8 mouse cellular contexts compared by ENCODE assay signal in genomic region chr7:35235308-35235707, GRCm38 (mm10). TPM values are rescaled to one million over a fixed set of nuclear protein-coding genes. Genes with fewer than 3 reads are reported as not detected.
A peak's percentile ranks its signal among the peaks of the same experiment; 100 is the strongest.
DNase-seq lines count a peak whose midpoint lies in the region; ATAC-seq and TF ChIP-seq lines count a peak whose summit lies in the region.

No protein-coding gene starts in this region.

- H3K27ac ChIP-seq in embryonic facial prominence, embryonic 10.5 days (replicated peaks) = peak overlapping the region; percentile 89
- H3K27ac ChIP-seq in heart, embryonic 13.5 days (replicated peaks) = peak overlapping the region; percentile 94
- H3K27ac ChIP-seq in kidney, embryonic 16.5 days (ENCODE audit: low read length) = peak overlapping the region; percentile 66
- peak overlapping the region; percentile 84 for H3K27ac ChIP-seq in limb, embryonic 15.5 days

- H3K36me3 ChIP-seq in embryonic facial prominence, embryonic 10.5 days (replicated peaks) = no peaks in the 10 kb centered on the region
- no peaks in the 10 kb centered on the region for H3K36me3 ChIP-seq in heart, embryonic 13.5 days
- no peaks in the 10 kb centered on the region for H3K36me3 ChIP-seq in kidney, embryonic 16.5 days (ENCODE audit: insufficient read depth, low read length)
- no peaks in the 10 kb centered on the region for H3K36me3 ChIP-seq in limb, embryonic 15.5 days
- H3K36me3 ChIP-seq in myocyte (ENCODE audit: control insufficient read depth, insufficient read depth) = no peaks in the 10 kb centered on the region

- 19% methylated on average over 9 of the region's 9 CpGs for WGBS in embryonic facial prominence, embryonic 10.5 days
- 21% methylated on average over 9 of the region's 9 CpGs for WGBS in heart, embryonic 13.5 days
- 15% methylated on average over 9 of the region's 9 CpGs for WGBS in kidney, embryonic 16.5 days
- WGBS in limb, embryonic 15.5 days = 19% methylated on average over 9 of the region's 9 CpGs

- H3K4me1 ChIP-seq in embryonic facial prominence, embryonic 10.5 days = peaks cover 23% of the 10 kb centered on the region
- H3K4me1 ChIP-seq in heart, embryonic 13.5 days = peaks cover 6% of the 10 kb centered on the region
- peaks cover 12% of the 10 kb centered on the region for H3K4me1 ChIP-seq in kidney, embryonic 16.5 days (ENCODE audit: insufficient read depth, low read length)
- H3K4me1 ChIP-seq in limb, embryonic 15.5 days = peaks cover 15% of the 10 kb centered on the region

- peak overlapping the region; percentile 72 for H3K4me2 ChIP-seq in heart, embryonic 13.5 days
- peak overlapping the region; percentile 53 for H3K4me2 ChIP-seq in kidney, embryonic 16.5 days (replicated peaks; ENCODE audit: low read depth, low read length)
- peak overlapping the region; percentile 45 for H3K4me2 ChIP-seq in limb, embryonic 15.5 days
- H3K4me2 ChIP-seq in myocyte (ENCODE audit: low read depth) = peak overlapping the region; percentile 97

- no peaks in the 10 kb centered on the region for H3K79me2 ChIP-seq in myocyte (ENCODE audit: control insufficient read depth, insufficient read depth)

- no peak for ATAC-seq in heart, embryonic 13.5 days (ENCODE audit: extremely low read depth, insufficient number of reproducible peaks, low FRiP score, low TSS enrichment)
- ATAC-seq in kidney, embryonic 16.5 days (ENCODE audit: low FRiP score, low TSS enrichment) = peak; percentile 52; the same call in 1 of the 2 replicates
- no peak for ATAC-seq in limb, embryonic 15.5 days (ENCODE audit: insufficient number of reproducible peaks, low FRiP score, low TSS enrichment, low read depth)

- no peak overlapping the region for H3ac ChIP-seq in myocyte (ENCODE audit: control insufficient read depth, insufficient read length)

- DNase-seq in CD4-positive helper T cell, adult 2 months (ENCODE audit: low read depth, low spot score) = peak; percentile 87
- DNase-seq in adrenal gland, adult 8-10 months = peak; percentile 71
- DNase-seq in embryonic facial prominence, embryonic 10.5 days (ENCODE audit: low spot score) = peak; percentile 81
- DNase-seq in testis, postnatal 10 days (ENCODE audit: low spot score) = peak; percentile 71

- H3K9ac ChIP-seq in heart, embryonic 13.5 days = peak overlapping the region; percentile 86
- H3K9ac ChIP-seq in kidney, embryonic 16.5 days (replicated peaks; ENCODE audit: low read length) = peak overlapping the region; percentile 32; the same call in 1 of the 2 replicates
- H3K9ac ChIP-seq in limb, embryonic 15.5 days = no peak overlapping the region

- no peaks in the 10 kb centered on the region for H3K27me3 ChIP-seq in embryonic facial prominence, embryonic 10.5 days (replicated peaks; ENCODE audit: low read depth, poor library complexity, severe bottlenecking)
- no peaks in the 10 kb centered on the region for H3K27me3 ChIP-seq in heart, embryonic 13.5 days (replicated peaks)
- H3K27me3 ChIP-seq in kidney, embryonic 16.5 days (ENCODE audit: insufficient read depth, low read length) = no peaks in the 10 kb centered on the region
- H3K27me3 ChIP-seq in limb, embryonic 15.5 days = no peaks in the 10 kb centered on the region
- H3K27me3 ChIP-seq in myocyte (ENCODE audit: control insufficient read depth, insufficient read depth, insufficient read length) = no peaks in the 10 kb centered on the region

- no peaks in the 10 kb centered on the region; the same call in 1 of the 2 replicates for H3K9me3 ChIP-seq in embryonic facial prominence, embryonic 10.5 days
- H3K9me3 ChIP-seq in heart, embryonic 13.5 days = no peaks in the 10 kb centered on the region
- peaks cover 4% of the 10 kb centered on the region; the same call in 1 of the 2 replicates for H3K9me3 ChIP-seq in kidney, embryonic 16.5 days (ENCODE audit: low read length)
- no peaks in the 10 kb centered on the region for H3K9me3 ChIP-seq in limb, embryonic 15.5 days

- peak overlapping the region; percentile 71 for H3K4me3 ChIP-seq in embryonic facial prominence, embryonic 10.5 days
- peak overlapping the region; percentile 72 for H3K4me3 ChIP-seq in heart, embryonic 13.5 days
- peak overlapping the region; percentile 72 for H3K4me3 ChIP-seq in kidney, embryonic 16.5 days (ENCODE audit: low read length)
- peak overlapping the region; percentile 63 for H3K4me3 ChIP-seq in limb, embryonic 15.5 days
- peak overlapping the region; percentile 49 for H3K4me3 ChIP-seq in myocyte

- no peak for TF ChIP-seq POLR2A in myocyte (IDR thresholded peaks at IDR 0.05; ENCODE audit: insufficient read length, low read depth)

TF ChIP-seq in myocyte, 11 proteins besides CTCF, POLR2A, EP300 and RAD21:
- no peak for TF ChIP-seq MYOG (IDR thresholded peaks at IDR 0.05; ENCODE audit: control insufficient read depth in 1 of 3, insufficient read depth in 1 of 3, insufficient read length in 2 of 3, low read depth in 2 of 3)
- TF ChIP-seq MAX (IDR thresholded peaks at IDR 0.05; ENCODE audit: low read depth) = no peak
- TF ChIP-seq E2F4 (IDR thresholded peaks at IDR 0.05; ENCODE audit: insufficient read depth) = no peak
- TF ChIP-seq REST (IDR thresholded peaks at IDR 0.05; ENCODE audit: insufficient read depth, insufficient read length) = no peak
- TF ChIP-seq USF1 (IDR thresholded peaks at IDR 0.05; ENCODE audit: low read depth) = no peak
- TF ChIP-seq TCF3 (IDR thresholded peaks at IDR 0.05; ENCODE audit: insufficient read length, low read depth) = no peak
- TF ChIP-seq TCF12 (IDR thresholded peaks at IDR 0.05; ENCODE audit: insufficient read depth, poor library complexity, severe bottlenecking) = no peak
- no peak for TF ChIP-seq CEBPB (IDR thresholded peaks at IDR 0.05; ENCODE audit: insufficient read depth, poor library complexity, severe bottlenecking)
- TF ChIP-seq POLR2AphosphoS2 (IDR thresholded peaks at IDR 0.05; ENCODE audit: insufficient read length, low read depth) = no peak
- TF ChIP-seq MYOD1 (IDR thresholded peaks at IDR 0.05; ENCODE audit: control insufficient read depth in 1 of 3, insufficient read length in 2 of 3, low read depth in 2 of 3) = no peak
- TF ChIP-seq SRF (IDR thresholded peaks at IDR 0.05; ENCODE audit: control insufficient read depth, insufficient read length, low read depth) = no peak
TF ChIP-seq in myocyte: peak in this region for 0.

RNA-seq across cellular contexts. Expression of gene Lrp3, which starts 20.0 kb away (rescaled TPM):
- 10 to 100 TPM; 21.8 to 24.6 (median 24.3) TPM for total RNA-seq in adrenal gland, adult 8-10 months (2022)
- polyA plus RNA-seq in embryonic facial prominence, embryonic 10.5 days (2016; fragmentation: Nextera tagmentation; extraction: Ambion mirVana) = 10.5 and 10.6 TPM in 2 replicates
- polyA plus RNA-seq in heart, embryonic 13.5 days (2015; fragmentation: Nextera tagmentation; extraction: Ambion mirVana) = 1.6 and 1.7 TPM in 2 replicates
- polyA plus RNA-seq in kidney, embryonic 16.5 days (2015; fragmentation: Nextera tagmentation; extraction: Ambion mirVana) = 6.6 TPM in 2 replicates
- polyA plus RNA-seq in limb, embryonic 15.5 days (2015; fragmentation: Nextera tagmentation; extraction: Ambion mirVana) = 8.3 and 8.8 TPM in 2 replicates
- not detected for polyA plus RNA-seq in myocyte (2012; fragmentation: generic; extraction: Trizol)

RNA-seq across cellular contexts. Expression of gene Slc7a10, which starts 49.1 kb away (rescaled TPM):
- 10 to 100 TPM; 12.2 to 29.7 (median 14.9) TPM for total RNA-seq in adrenal gland, adult 8-10 months (2022)
- 0.53 and 0.69 TPM in 2 replicates for polyA plus RNA-seq in embryonic facial prominence, embryonic 10.5 days (2016; fragmentation: Nextera tagmentation; extraction: Ambion mirVana)
- 1.1 and 2.2 TPM in 2 replicates for polyA plus RNA-seq in heart, embryonic 13.5 days (2015; fragmentation: Nextera tagmentation; extraction: Ambion mirVana)
- polyA plus RNA-seq in kidney, embryonic 16.5 days (2015; fragmentation: Nextera tagmentation; extraction: Ambion mirVana) = 2.2 and 2.4 TPM in 2 replicates
- polyA plus RNA-seq in limb, embryonic 15.5 days (2015; fragmentation: Nextera tagmentation; extraction: Ambion mirVana) = 6.7 and 8.6 TPM in 2 replicates
- polyA plus RNA-seq in myocyte (2012; fragmentation: generic; extraction: Trizol) = not detected

Comparison
In these comparisons a context has a peak if more than half of its experiments do, and no peak if none do; other contexts are left out.
1. H3K4me2 ChIP-seq: peak in every context shown above with its lines; median percentile 97 in myocyte; 72 in heart, embryonic 13.5 days; 53 in kidney, embryonic 16.5 days; 45 in limb, embryonic 15.5 days.